Mouse (Mus musculus) neural tube, embryonic 15.5 days (tissue): ENCODE measurements around the gene Amz1. TPM values are rescaled to one million over a fixed set of nuclear protein-coding genes. Genes with fewer than 3 reads are reported as not detected.

Experiments used
- ATAC-seq: fragments of 200-750 bp; cut with Nextera tagmentation; 2 replicates; pipeline ENCODE4 v1.8.0; 2017; ENCODE audit warnings: mild to moderate bottlenecking, moderate TSS enrichment, moderate library complexity; ENCODE audit not compliant: low FRiP score
- H3K27ac ChIP-seq: fragments of 300-500 bp; sonication (generic); replicated peaks from 2 replicates; pipeline ENCODE4 v1.5.1; 2015; ENCODE audit warnings: mild to moderate bottlenecking, inconsistent platforms
- H3K27me3 ChIP-seq: fragments of 300-500 bp; sonication (generic); replicated peaks from 2 replicates; pipeline ENCODE4 v1.6.1; 2015; ENCODE audit warnings: inconsistent platforms
- H3K36me3 ChIP-seq: fragments of 300-500 bp; sonication (generic); 2 replicates; pipeline ENCODE4 v1.6.1; 2015; ENCODE audit warnings: inconsistent platforms
- H3K4me1 ChIP-seq: fragments of 300-500 bp; sonication (generic); 2 replicates; pipeline ENCODE4 v1.6.1; 2015; ENCODE audit warnings: inconsistent platforms
- H3K4me2 ChIP-seq: fragments of 300-500 bp; sonication (generic); 2 replicates; pipeline ENCODE4 v1.6.1; 2015; ENCODE audit warnings: inconsistent platforms, mild to moderate bottlenecking, moderate library complexity
- H3K4me3 ChIP-seq: fragments of 300-500 bp; sonication (generic); replicated peaks from 2 replicates; pipeline ENCODE4 v1.5.1; 2015; ENCODE audit warnings: mild to moderate bottlenecking, inconsistent platforms
- H3K9ac ChIP-seq: fragments of 300-500 bp; sonication (generic); replicated peaks from 2 replicates; pipeline ENCODE4 v1.6.1; 2015; ENCODE audit warnings: mild to moderate bottlenecking, inconsistent platforms
- H3K9me3 ChIP-seq: fragments of 300-500 bp; sonication (generic); replicated peaks from 2 replicates; pipeline ENCODE4 v1.6.1; 2016; ENCODE audit warnings: inconsistent platforms
- WGBS: fragments of 180-500 bp; shearing (Covaris S2); methylation state at CpG from one replicate; pipeline ENCODE4 v1.1.7; 2015; ENCODE audit warnings: mixed read lengths; 5-methylcytosine and 5-hydroxymethylcytosine counted together
- polyA plus RNA-seq: library from polyadenylated mRNA; unstranded; fragments of >200 nt; fragmentation: Nextera tagmentation; extraction: Ambion mirVana; gene quantifications from 2 replicates; pipeline ENCODE4 v1.2.1, GENCODE M21; 2015

The Amz1 gene
- polyA plus RNA-seq, 1 experiment from 2014 or later = 3.5 TPM

- Histone ChIP-seq H3K4me3 (peak within 1 kb of the TSS; percentile 76), H3K36me3 (peaks cover 11% of the 10 kb centered on the region), H3K27me3 (no peaks in the 10 kb centered on the region), H3K27ac (peak within 1 kb of the TSS; percentile 92), H3K9me3 (no peaks in the 10 kb centered on the region), H3K4me1 (peaks cover 54% of the 10 kb centered on the region), H3K4me2 (peak within 1 kb of the TSS; percentile 85), H3K9ac (peak within 1 kb of the TSS; percentile 89)
- 0% methylated on average over 33 of the region's 33 CpGs for WGBS
- ATAC-seq = peak; percentile 55
Observed at GRCm38 (mm10) chr5:140702103-140702513, 21.8 kb upstream of the Amz1 start, which contains the start of gene Iqce. TSS of gene Iqce (minus strand) at chr5:140702378.

GRCm38 (mm10) chr5:140702618-140703175, 21.2 kb upstream of the Amz1 start:
- Histone ChIP-seq H3K4me3 (peak overlapping the region; percentile 76), H3K27me3 (no peaks in the 10 kb centered on the region), H3K4me1 (peaks cover 50% of the 10 kb centered on the region), H3K36me3 (peaks cover 5% of the 10 kb centered on the region), H3K27ac (peak overlapping the region; percentile 92), H3K9me3 (no peaks in the 10 kb centered on the region), H3K9ac (peak overlapping the region; percentile 89), H3K4me2 (peak overlapping the region; percentile 85)
- 63% methylated on average over 19 of the region's 19 CpGs for WGBS
- no peak for ATAC-seq

GRCm38 (mm10) chr5:140703480-140704377, 20.2 kb upstream of the Amz1 start:
- no peaks in the 10 kb centered on the region for H3K9me3 ChIP-seq
- peak overlapping the region; percentile 55 for H3K9ac ChIP-seq
- 0 out of 2 replicates have a peak, but pooled peaks cover 5% of the 10 kb centered on the region for H3K36me3 ChIP-seq
- ATAC-seq = no peak
- H3K27ac ChIP-seq = peak overlapping the region; percentile 97
- H3K4me2 ChIP-seq = peak overlapping the region; percentile 81
- H3K4me3 ChIP-seq = peak overlapping the region; percentile 62
- no peaks in the 10 kb centered on the region for H3K27me3 ChIP-seq
- H3K4me1 ChIP-seq = peaks cover 50% of the 10 kb centered on the region
- 46% methylated on average over 17 of the region's 17 CpGs for WGBS

- Histone ChIP-seq H3K4me1 (peaks cover 50% of the 10 kb centered on the region), H3K4me2 (peak within 1 kb of the TSS; percentile 81), H3K9me3 (no peaks in the 10 kb centered on the region), H3K27me3 (no peaks in the 10 kb centered on the region), H3K9ac (peak within 1 kb of the TSS; percentile 75), H3K27ac (peak within 1 kb of the TSS; percentile 97), H3K36me3 (0 out of 2 replicates have a peak, but pooled peaks cover 5% of the 10 kb centered on the region), H3K4me3 (peak within 1 kb of the TSS; percentile 62)
- ATAC-seq = peak; percentile 93
- under 1% methylated on average over 69 of the region's 69 CpGs for WGBS
Observed at GRCm38 (mm10) chr5:140704378-140705251, 19.3 kb upstream of the Amz1 start, which contains the start of gene Brat1. TSS of gene Brat1 (plus strand) at chr5:140705011.

- Histone ChIP-seq H3K36me3 (peaks cover 15% of the 10 kb centered on the region), H3K4me3 (peak overlapping the region; percentile 62), H3K27me3 (no peaks in the 10 kb centered on the region), H3K9me3 (no peaks in the 10 kb centered on the region), H3K4me1 (peaks cover 42% of the 10 kb centered on the region), H3K27ac (peak overlapping the region; percentile 97), H3K4me2 (peak overlapping the region; percentile 81), H3K9ac (peak overlapping the region; percentile 75)
- ATAC-seq = no peak; the same call in 1 of the 2 replicates
- 59% methylated on average over 7 of the region's 7 CpGs for WGBS
Observed at GRCm38 (mm10) chr5:140705501-140706171, 18.3 kb upstream of the Amz1 start.

- Histone ChIP-seq H3K4me3 (no peak overlapping the region), H3K27ac (no peak overlapping the region), H3K4me1 (peaks cover 15% of the 10 kb centered on the region), H3K36me3 (peaks cover 61% of the 10 kb centered on the region), H3K4me2 (no peak overlapping the region), H3K9me3 (no peaks in the 10 kb centered on the region), H3K27me3 (no peaks in the 10 kb centered on the region), H3K9ac (no peak overlapping the region)
- WGBS = 93% methylated on average over 6 of the region's 6 CpGs
- no peak for ATAC-seq
Observed at GRCm38 (mm10) chr5:140710315-140710714, 13.6 kb upstream of the Amz1 start.

DNA sequence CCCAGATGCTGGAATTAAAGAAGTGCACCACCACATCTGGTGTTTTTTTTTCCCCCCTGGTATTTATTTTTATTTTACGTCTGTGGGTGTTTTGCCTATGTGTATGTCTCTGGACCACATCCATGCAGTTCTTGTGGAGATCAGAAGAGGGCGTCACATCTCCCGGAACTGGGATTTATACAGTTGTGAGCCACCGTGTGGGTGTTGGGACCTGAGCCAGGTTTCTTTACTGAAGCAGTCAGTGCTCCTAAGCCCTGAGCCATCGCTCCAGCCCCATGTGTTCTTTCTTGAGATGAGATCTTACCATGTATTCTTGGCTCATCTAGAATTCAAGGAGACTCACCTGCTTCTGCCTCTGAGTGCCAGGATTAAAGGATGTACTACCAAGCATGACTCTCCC, 12.9 kb upstream of the Amz1 start:
- Histone ChIP-seq H3K4me3 (no peak overlapping the region), H3K4me2 (no peak overlapping the region), H3K36me3 (peaks cover 68% of the 10 kb centered on the region), H3K4me1 (peaks cover 8% of the 10 kb centered on the region), H3K9me3 (no peaks in the 10 kb centered on the region), H3K9ac (no peak overlapping the region), H3K27ac (no peak overlapping the region), H3K27me3 (no peaks in the 10 kb centered on the region)
- ATAC-seq = no peak
- WGBS = 86% methylated on average over 5 of the region's 5 CpGs

- no peak overlapping the region for H3K9ac ChIP-seq
- ATAC-seq = no peak
- no peaks in the 10 kb centered on the region for H3K27me3 ChIP-seq
- peaks cover 38% of the 10 kb centered on the region for H3K36me3 ChIP-seq
- no peak overlapping the region for H3K4me3 ChIP-seq
- H3K27ac ChIP-seq = no peak overlapping the region
- no peak overlapping the region for H3K4me2 ChIP-seq
- H3K4me1 ChIP-seq = peaks cover 17% of the 10 kb centered on the region
- WGBS = 85% methylated on average over 7 of the region's 7 CpGs
- H3K9me3 ChIP-seq = no peaks in the 10 kb centered on the region
Observed at GRCm38 (mm10) chr5:140720773-140721172, 3.2 kb upstream of the Amz1 start.

- Histone ChIP-seq H3K9me3 (no peaks in the 10 kb centered on the region), H3K27me3 (no peaks in the 10 kb centered on the region), H3K9ac (no peak overlapping the region), H3K4me1 (peaks cover 17% of the 10 kb centered on the region), H3K36me3 (peaks cover 24% of the 10 kb centered on the region), H3K4me3 (no peak overlapping the region), H3K27ac (no peak overlapping the region), H3K4me2 (no peak overlapping the region)
- no peak for ATAC-seq
- 79% methylated on average over 3 of the region's 3 CpGs for WGBS
Observed at GRCm38 (mm10) chr5:140722121-140722520, 1.8 kb upstream of the Amz1 start.

- Histone ChIP-seq H3K9me3 (no peaks in the 10 kb centered on the region), H3K9ac (no peak overlapping the region), H3K27ac (peak overlapping the region; percentile 66), H3K4me3 (no peak overlapping the region), H3K36me3 (no peaks in the 10 kb centered on the region), H3K27me3 (no peaks in the 10 kb centered on the region), H3K4me2 (no peak overlapping the region), H3K4me1 (peaks cover 17% of the 10 kb centered on the region)
- 56% methylated on average over 7 of the region's 7 CpGs for WGBS
- ATAC-seq = peak; percentile 63; the same call in 1 of the 2 replicates
Observed at GRCm38 (mm10) chr5:140726062-140726839, 2.3 kb downstream of the Amz1 start.
